Mouse (Mus musculus): Measurements from ENCODE around the gene Heatr5a.

DNA sequence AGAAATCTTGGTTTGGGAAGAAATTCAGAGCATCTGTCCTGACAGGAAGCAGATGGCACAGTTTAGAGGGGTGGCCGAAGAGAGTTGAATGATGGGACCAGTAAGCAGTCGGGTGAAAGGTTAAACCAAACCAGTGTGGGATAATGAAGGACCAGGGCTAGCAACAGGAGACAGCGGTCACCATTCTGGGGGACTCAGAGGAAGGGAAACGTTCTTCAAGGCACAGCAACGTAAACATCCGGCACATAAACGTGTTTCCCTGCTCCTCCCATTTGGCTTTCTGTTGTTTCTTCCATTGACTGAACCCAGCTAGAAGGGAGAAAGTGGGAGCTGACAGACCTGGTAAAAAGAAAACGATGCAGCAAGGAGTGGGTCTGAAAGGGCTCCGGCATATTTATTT, 42.2 kb upstream of the Heatr5a start:
- TF ChIP-seq POLR2A (IDR thresholded peaks at IDR 0.05; ENCODE audit: borderline replicate concordance, extremely low read depth, insufficient read depth, insufficient read length, poor library complexity, severe bottlenecking), result no peak
- TF ChIP-seq CTCF (IDR thresholded peaks at IDR 0.05; ENCODE audit: borderline replicate concordance, extremely low read depth, insufficient read depth, insufficient read length), result no peak
